Comparison of ENCODE assay signal across 25 mouse cellular contexts in genomic region chr2:164901380-164901779, GRCm38 (mm10). TPM values are rescaled to one million over a fixed set of nuclear protein-coding genes. Genes with fewer than 3 reads are reported as not detected.
DNase-seq lines count a peak whose midpoint lies in the region; ATAC-seq and TF ChIP-seq lines count a peak whose summit lies in the region.
"Had no signal": no experiment of that assay in that cellular context is flagged by ENCODE, and none has a peak within 500 bp of the region (broad histone marks: within the 10 kb centered on the region; RNA-seq: fewer than 3 reads in every experiment).

No protein-coding gene starts in this region.

- TF ChIP-seq CTCF in gastrocnemius, adult 2 months (IDR thresholded peaks at IDR 0.05): no peak

- no peak overlapping the region for H3K4me3 ChIP-seq in gastrocnemius, adult 2 months
- H3K4me3 ChIP-seq in limb, embryonic 15.5 days: no peak overlapping the region
- H3K4me3 ChIP-seq in limb, embryonic 10.5 days: no peak overlapping the region
- H3K4me3 ChIP-seq: embryonic facial prominence, embryonic 13.5 days; forebrain, embryonic 10.5 days; forebrain, embryonic 15.5 days; hindbrain, embryonic 13.5 days; layer of hippocampus, adult 2 months; left cerebral cortex, adult 2 months; limb, embryonic 13.5 days; midbrain, embryonic 13.5 days had no signal

- peaks cover 94% of the 10 kb centered on the region for H3K36me3 ChIP-seq in limb, embryonic 15.5 days
- H3K36me3 ChIP-seq in limb, embryonic 10.5 days: peaks cover 100% of the 10 kb centered on the region

- WGBS in limb, embryonic 15.5 days: 91% methylated on average over 13 of the region's 13 CpGs
- 93% methylated on average over 13 of the region's 13 CpGs for WGBS in limb, embryonic 10.5 days

- no peaks in the 10 kb centered on the region for H3K4me1 ChIP-seq in limb, embryonic 15.5 days
- H3K4me1 ChIP-seq in limb, embryonic 10.5 days: no peaks in the 10 kb centered on the region
- H3K4me1 ChIP-seq: embryonic facial prominence, embryonic 13.5 days; forebrain, embryonic 10.5 days; forebrain, embryonic 15.5 days; limb, embryonic 13.5 days; midbrain, embryonic 13.5 days had no signal

- intact Hi-C loops in gastrocnemius, adult 2 months (cut with DNase I): no loop called here

- H3K27me3 ChIP-seq in limb, embryonic 15.5 days: no peaks in the 10 kb centered on the region
- H3K27me3 ChIP-seq in limb, embryonic 10.5 days (ENCODE audit: low read depth, poor library complexity, severe bottlenecking): no peaks in the 10 kb centered on the region
- H3K27me3 ChIP-seq: embryonic facial prominence, embryonic 13.5 days; forebrain, embryonic 15.5 days; hindbrain, embryonic 13.5 days; limb, embryonic 13.5 days; midbrain, embryonic 13.5 days had no signal

- 0 out of 2 replicates have a peak, but pooled peaks have one; percentile 22 for ATAC-seq in limb, embryonic 15.5 days (ENCODE audit: insufficient number of reproducible peaks, low FRiP score, low TSS enrichment, low read depth)
- ATAC-seq: forebrain, embryonic 15.5 days; midbrain, embryonic 13.5 days had no signal

- peak; percentile 70 for DNase-seq in cerebellum, adult 11-12 months
- no peak for DNase-seq in cerebellum, adult 11 months
- peak; percentile 57 for DNase-seq in gastrocnemius, adult 2 months
- no peak for DNase-seq in gastrocnemius, postnatal 4 days (ENCODE audit: low spot score in 2 of 2)
- DNase-seq in limb, embryonic 10.5 days (ENCODE audit: low spot score): no peak
- peak; percentile 48 for DNase-seq in brain, adult 2 months (ENCODE audit: low read depth, low spot score)
- DNase-seq in adrenal gland, adult (ENCODE audit: inconsistent age in 2 of 2, low spot score in 1 of 2): no peak
- DNase-seq: adrenal gland, postnatal 10 days; gastrocnemius, postnatal 36 days; kidney, adult 2 months; kidney, postnatal 36 days; lung, adult 2 months; thymus, postnatal 14 days had no signal

- no peak overlapping the region for H3K9ac ChIP-seq in limb, embryonic 15.5 days
- H3K9ac ChIP-seq: embryonic facial prominence, embryonic 13.5 days; forebrain, embryonic 15.5 days; hindbrain, embryonic 13.5 days; limb, embryonic 13.5 days; liver, embryonic 14.5 days; midbrain, embryonic 13.5 days had no signal

- no peaks in the 10 kb centered on the region; the same call in 1 of the 2 replicates for H3K9me3 ChIP-seq in limb, embryonic 15.5 days
- H3K9me3 ChIP-seq in limb, embryonic 10.5 days (replicated peaks): peaks cover 3% of the 10 kb centered on the region; the same call in 1 of the 2 replicates

- peak overlapping the region; percentile 72 for H3K27ac ChIP-seq in gastrocnemius, adult 2 months
- no peak overlapping the region for H3K27ac ChIP-seq in limb, embryonic 15.5 days
- no peak overlapping the region for H3K27ac ChIP-seq in limb, embryonic 10.5 days
- H3K27ac ChIP-seq: embryonic facial prominence, embryonic 13.5 days; forebrain, embryonic 10.5 days; forebrain, embryonic 15.5 days; hindbrain, embryonic 13.5 days; layer of hippocampus, adult 2 months; left cerebral cortex, adult 2 months; limb, embryonic 13.5 days; liver, embryonic 14.5 days; midbrain, embryonic 13.5 days had no signal

- H3K4me2 ChIP-seq in limb, embryonic 15.5 days: no peak overlapping the region
- H3K4me2 ChIP-seq: embryonic facial prominence, embryonic 13.5 days; forebrain, embryonic 15.5 days; hindbrain, embryonic 13.5 days; limb, embryonic 13.5 days; midbrain, embryonic 13.5 days had no signal

RNA-seq across cellular contexts. Expression of gene Zfp335, which starts 10.2 kb away (rescaled TPM):
- total RNA-seq in gastrocnemius, adult 2 months (2021): 10 to 100 TPM in 1 of 2 experiments, 1 to 10 TPM in 1; 9.7 to 10.5 TPM
- total RNA-seq in gastrocnemius, postnatal 4 days (2021): 10 to 100 TPM; 11.7 to 14.3 TPM
- 13.2 and 13.9 TPM in 2 replicates for polyA plus RNA-seq in limb, embryonic 15.5 days (2015; fragmentation: Nextera tagmentation; extraction: Ambion mirVana)
- polyA plus RNA-seq in limb, embryonic 10.5 days (2016; fragmentation: Nextera tagmentation; extraction: Ambion mirVana): 18.0 and 21.3 TPM in 2 replicates

RNA-seq across cellular contexts. Expression of gene Pcif1, which starts 22.3 kb away (rescaled TPM):
- 10 to 100 TPM; 25.6 TPM for total RNA-seq in gastrocnemius, adult 2 months (2021)
- total RNA-seq in gastrocnemius, postnatal 4 days (2021): 10 to 100 TPM; 42.1 to 43.3 TPM
- 62.9 and 67.5 TPM in 2 replicates for polyA plus RNA-seq in limb, embryonic 15.5 days (2015; fragmentation: Nextera tagmentation; extraction: Ambion mirVana)
- polyA plus RNA-seq in limb, embryonic 10.5 days (2016; fragmentation: Nextera tagmentation; extraction: Ambion mirVana): 73.7 and 86.7 TPM in 2 replicates

RNA-seq across cellular contexts. Expression of gene Mmp9, which starts 39.2 kb away (rescaled TPM):
- total RNA-seq in gastrocnemius, adult 2 months (2021): 1 to 10 TPM in 1 of 2 experiments, under 1 TPM in 1; 0.46 to 1.1 TPM
- total RNA-seq in gastrocnemius, postnatal 4 days (2021): 1 to 10 TPM in 1 of 2 experiments, under 1 TPM in 1; 0.93 to 1.1 TPM
- polyA plus RNA-seq in limb, embryonic 15.5 days (2015; fragmentation: Nextera tagmentation; extraction: Ambion mirVana): 22.2 and 52.4 TPM in 2 replicates
- polyA plus RNA-seq in limb, embryonic 10.5 days (2016; fragmentation: Nextera tagmentation; extraction: Ambion mirVana): 0.31 and 0.33 TPM in 2 replicates

RNA-seq across cellular contexts. Expression of gene Pltp, which starts 43.9 kb away (rescaled TPM):
- total RNA-seq in gastrocnemius, adult 2 months (2021): 10 to 100 TPM; 11.4 to 20.1 TPM
- 10 to 100 TPM in 1 of 2 experiments, 1 to 10 TPM in 1; 9.5 to 15.5 TPM for total RNA-seq in gastrocnemius, postnatal 4 days (2021)
- polyA plus RNA-seq in limb, embryonic 15.5 days (2015; fragmentation: Nextera tagmentation; extraction: Ambion mirVana): 57.1 and 61.8 TPM in 2 replicates
- 20.2 and 24.9 TPM in 2 replicates for polyA plus RNA-seq in limb, embryonic 10.5 days (2016; fragmentation: Nextera tagmentation; extraction: Ambion mirVana)
- total RNA-seq: common myeloid progenitor, adult 5-6 weeks; G1E had no signal
- polyA plus RNA-seq: G1E had no signal

RNA-seq across cellular contexts. Expression of gene Slc12a5, which starts 59.2 kb away (rescaled TPM):
- total RNA-seq in gastrocnemius, adult 2 months (2021): under 1 TPM; 0.36 to 0.53 TPM
- total RNA-seq in gastrocnemius, postnatal 4 days (2021): under 1 TPM; 0.54 to 0.93 TPM
- polyA plus RNA-seq in limb, embryonic 15.5 days (2015; fragmentation: Nextera tagmentation; extraction: Ambion mirVana): 0.51 and 0.97 TPM in 2 replicates
- 0.83 and 1.0 TPM in 2 replicates for polyA plus RNA-seq in limb, embryonic 10.5 days (2016; fragmentation: Nextera tagmentation; extraction: Ambion mirVana)

Comparison
In these comparisons a context has a peak if more than half of its experiments do, and no peak if none do; other contexts are left out.
1. DNase-seq: peak in cerebellum, adult 11-12 months (single experiment), gastrocnemius, adult 2 months (single experiment) and brain, adult 2 months (single experiment); none in cerebellum, adult 11 months (single experiment), gastrocnemius, postnatal 4 days (0 of 2), limb, embryonic 10.5 days (single experiment) and adrenal gland, adult (0 of 2).